Mouse (Mus musculus): Measurements from ENCODE around the gene Olfr194.
"Not testable (repeated sequence)": the region's sequence is repeated elsewhere in the genome, so short reads cannot be mapped to it uniquely, and the experiment has no call there.

Gene Olfr194

DNA sequence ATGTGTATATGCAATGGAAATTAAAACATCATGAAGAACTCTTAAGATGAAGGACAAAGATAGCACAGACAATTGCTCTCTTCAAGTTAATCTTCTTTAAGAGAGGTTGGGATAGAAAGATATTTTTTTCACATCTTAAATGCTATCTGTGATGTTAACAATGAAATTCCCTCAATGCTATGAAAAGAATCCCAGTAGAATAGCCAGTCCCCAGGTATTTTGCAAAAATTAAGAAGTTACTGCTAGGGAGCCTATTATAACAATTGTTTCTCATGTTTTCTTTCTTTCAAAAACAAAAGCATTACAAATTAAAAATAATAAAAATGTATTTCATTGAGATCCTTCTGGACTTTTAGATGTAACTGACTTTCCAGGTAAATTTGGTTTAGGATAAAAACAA, at the start of gene Olfr194:
Gene Olfr194, minus strand, starts transcription at position 101 of the 400 bp plus-strand sequence.
- DNase-seq (ENCODE audit: low read depth): no peak

DNA sequence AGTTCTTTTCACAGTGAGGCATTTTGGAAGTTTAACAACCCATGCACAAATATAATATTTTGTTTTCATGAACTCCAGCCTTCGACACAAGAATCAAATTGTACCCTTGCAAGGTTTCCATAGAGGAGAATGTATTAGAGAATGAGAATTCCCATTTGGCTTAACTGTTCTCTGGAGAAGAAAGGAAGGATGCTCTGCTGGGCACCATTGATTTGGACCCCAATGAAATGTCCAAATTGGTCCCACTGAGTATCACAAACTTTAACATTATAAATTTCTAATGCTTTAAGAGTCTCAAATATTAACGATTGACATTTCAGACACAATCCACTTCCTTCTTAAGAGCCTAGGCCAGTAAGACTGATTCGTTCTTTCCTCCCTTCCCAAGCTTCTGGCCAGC, 49.5 kb upstream of the Olfr194 start, which contains the start of gene Olfr196:
Gene Olfr196, minus strand, starts transcription at position 101 of the 400 bp plus-strand sequence.
- DNase-seq (ENCODE audit: low read depth): no peak

DNA sequence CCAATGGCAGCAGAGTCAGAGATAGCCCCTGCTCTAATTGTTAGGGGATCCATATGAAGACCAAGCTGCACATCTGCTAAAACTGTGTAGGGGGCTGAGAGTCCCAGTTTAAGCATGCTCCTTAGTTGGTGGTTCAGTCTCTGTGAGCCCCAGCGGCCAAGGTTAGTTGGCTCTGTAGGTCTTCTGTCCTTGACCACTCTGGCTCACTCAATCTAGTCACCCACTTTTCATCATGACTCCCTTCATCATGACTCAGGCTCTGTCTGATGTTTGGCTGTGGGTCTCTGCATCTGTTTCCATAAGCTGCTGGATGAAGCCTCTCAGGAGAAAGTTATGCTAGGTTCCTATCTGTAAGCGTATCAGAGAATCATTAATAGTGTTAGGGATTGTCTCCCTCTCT, 31.1 kb upstream of the Olfr194 start:
- DNase-seq (ENCODE audit: low read depth): no peak

DNA sequence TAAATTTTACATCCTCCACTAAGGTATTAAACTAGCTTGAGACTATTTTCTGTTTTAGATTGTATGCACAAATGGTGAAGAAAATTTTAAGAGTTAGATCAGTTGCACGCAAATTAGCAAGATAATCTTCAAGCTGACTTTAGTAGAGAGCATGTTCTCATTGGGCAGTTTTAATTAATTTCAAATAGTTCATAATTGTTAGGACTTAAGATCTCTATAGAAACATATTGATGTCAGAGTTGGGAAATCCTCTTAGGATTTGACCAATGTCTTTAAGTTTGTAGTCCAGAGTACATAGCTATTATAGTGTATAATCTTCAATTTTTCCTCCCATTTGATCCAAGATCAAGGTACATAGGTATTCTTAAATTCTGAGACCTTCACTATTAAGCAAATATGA, 25.9 kb upstream of the Olfr194 start, which contains the start of gene Olfr195:
Gene Olfr195, plus strand, starts transcription at position 301 of the 400 bp plus-strand sequence.
- no peak for DNase-seq (ENCODE audit: low read depth)

DNA sequence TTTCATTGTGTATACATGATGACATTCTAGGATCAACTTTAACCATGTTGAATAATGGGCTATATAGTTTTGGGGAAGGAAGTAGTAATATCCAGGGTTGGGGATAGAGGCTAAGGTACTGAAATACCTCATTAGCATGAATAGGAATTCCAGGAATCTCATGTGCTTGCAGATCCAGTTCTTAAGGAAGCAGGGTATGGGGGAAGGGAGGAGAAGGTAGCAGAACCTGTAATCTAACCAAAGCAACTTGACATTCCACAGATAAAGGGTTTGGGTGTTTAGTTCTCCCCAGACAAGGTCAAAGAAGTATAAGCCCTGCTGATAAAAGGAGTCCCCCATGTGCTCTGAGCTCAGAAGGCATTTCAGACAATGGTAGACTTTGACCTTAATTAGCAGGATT, 20.2 kb upstream of the Olfr194 start:
- DNase-seq (ENCODE audit: low read depth): no peak

DNA sequence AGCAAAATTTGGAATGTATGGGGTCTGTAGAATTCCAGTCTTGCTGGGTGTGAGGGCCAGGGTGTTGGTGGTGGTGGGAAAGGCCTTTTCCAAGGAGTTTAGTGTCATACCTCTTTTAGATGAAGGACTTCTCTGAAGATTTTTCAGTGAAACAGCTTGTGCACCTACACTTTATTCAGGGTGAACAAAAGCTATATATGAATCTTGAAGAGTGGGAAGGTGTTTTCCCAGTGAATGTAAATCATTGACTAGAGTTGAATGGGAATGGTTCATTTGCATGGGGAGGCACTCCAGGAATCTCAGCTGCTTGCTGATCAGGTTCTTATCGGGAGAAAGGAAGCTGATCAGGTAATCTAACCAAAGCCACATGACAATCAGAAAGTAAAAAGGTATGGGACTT, 9.9 kb upstream of the Olfr194 start:
- no peak for DNase-seq (ENCODE audit: low read depth)

DNA sequence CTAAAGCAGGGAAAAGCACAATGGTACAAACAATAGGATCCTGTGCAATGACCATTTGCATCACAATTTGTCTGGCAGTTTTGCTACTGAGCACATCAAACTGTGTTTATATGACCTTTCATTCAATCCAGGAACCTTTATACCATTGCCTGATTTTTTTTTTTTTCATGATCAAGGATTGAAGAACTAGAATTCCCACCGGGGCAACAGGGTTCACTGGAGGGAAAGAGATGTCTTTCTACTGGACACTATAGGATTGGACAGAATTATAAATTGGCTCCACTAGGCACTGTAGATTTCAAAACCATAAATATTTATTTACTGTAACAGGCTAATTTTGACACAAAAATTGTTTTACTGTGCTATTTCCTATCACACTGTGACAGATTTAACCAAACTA, 9.1 kb downstream of the Olfr194 start, which contains the start of gene Olfr193:
Gene Olfr193, minus strand, starts transcription at position 101 of the 400 bp plus-strand sequence.
- no peak for DNase-seq (ENCODE audit: low read depth)

DNA sequence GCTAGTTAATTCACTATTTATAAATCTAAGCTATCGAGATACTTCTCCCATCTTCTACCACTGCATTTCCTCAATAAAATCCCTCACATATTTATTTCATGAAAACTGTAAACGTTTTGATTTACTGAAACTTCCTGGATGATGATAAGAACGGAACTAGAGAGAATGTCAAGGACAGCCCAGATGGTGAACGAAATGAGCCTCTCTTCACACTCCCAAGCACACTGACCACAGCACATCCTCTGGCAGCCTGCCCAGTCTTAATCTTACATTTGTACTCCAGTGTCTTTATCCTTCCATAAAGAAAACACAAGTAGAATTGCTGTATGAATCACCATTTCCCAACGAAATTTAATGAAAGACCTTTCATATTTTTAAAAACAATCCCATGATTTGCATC, 12.3 kb downstream of the Olfr194 start:
- DNase-seq (ENCODE audit: low read depth): not testable (repeated sequence)

DNA sequence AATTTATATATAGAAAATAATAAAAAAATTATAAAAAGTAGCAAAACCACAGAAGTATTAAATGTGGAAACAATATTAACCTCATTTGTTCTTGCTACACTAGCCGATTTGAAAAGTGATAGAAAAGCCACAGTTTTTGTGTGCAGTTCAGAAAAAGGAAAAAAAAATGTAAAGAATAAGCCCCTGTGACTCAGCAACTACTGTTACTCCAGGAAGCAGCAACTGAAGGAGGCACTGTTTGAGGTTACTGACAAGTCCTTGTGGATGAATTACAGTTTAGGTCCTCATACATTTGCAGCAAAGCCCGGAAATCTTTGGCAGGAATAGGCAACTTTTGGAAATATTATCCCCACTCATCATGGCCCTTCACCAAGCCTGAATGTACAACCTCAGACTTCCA, 15.6 kb downstream of the Olfr194 start:
- DNase-seq (ENCODE audit: low read depth): no peak

DNA sequence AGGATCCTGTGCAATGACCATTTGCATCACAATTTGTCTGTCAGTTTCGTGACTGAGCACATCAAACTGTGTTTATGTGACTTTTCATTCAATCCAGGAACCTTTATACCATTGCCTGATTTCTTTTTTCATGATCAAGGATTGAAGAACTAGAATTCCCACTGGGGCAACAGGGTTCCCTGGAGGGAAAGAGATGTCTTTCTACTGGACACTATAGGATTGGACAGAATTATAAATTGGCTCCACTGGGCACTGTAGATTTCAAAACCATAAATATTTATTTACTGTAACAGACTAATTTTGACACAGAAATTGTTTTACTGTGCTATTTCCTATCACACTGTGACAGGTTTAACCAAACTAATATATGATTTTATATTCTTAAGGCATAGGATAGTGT, 31.1 kb downstream of the Olfr194 start, which contains the start of gene Olfr191:
Gene Olfr191, minus strand, starts transcription at position 101 of the 400 bp plus-strand sequence.
- DNase-seq (ENCODE audit: low read depth): not testable (repeated sequence)

DNA sequence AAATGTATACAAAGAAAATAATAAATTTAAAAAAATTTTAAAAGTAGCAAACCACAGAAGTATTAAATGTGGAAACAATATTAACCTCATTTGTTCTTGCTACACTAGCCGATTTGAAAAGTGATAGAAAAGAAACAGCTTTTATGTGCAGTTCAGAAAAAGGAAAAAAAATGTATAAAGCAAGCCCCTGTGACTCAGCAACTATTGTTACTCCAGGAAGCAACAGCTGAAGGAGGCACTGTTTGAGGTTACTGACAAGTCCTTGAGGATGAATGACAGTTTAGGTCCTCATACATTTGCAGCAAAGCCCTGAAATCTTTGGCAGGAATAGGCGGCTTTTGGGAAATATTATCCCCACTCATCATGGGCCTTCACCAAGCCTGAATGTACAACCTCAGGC, 39.8 kb downstream of the Olfr194 start:
- not testable (repeated sequence) for DNase-seq (ENCODE audit: low read depth)

DNA sequence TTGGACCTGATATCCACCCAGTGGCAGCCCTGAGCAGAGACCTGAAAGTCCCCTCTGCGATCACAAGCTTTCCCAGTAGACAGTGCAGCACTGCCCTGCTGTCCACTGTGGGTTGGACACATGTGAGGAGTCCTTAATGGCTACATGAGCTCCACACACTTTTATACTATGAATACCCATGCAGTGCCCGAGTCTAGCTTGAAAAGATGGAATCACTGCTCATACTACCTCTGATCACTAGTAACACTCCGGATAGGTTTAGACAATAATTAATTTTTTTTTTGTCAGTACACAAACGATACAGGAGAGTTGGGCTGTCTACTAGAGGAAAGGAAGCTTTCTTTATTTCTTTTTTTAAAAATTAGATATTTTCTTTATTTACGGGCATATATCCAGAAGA, 43.0 kb downstream of the Olfr194 start, which contains the start of gene Olfr190:
Gene Olfr190, minus strand, starts transcription at position 101 of the 400 bp plus-strand sequence.
- DNase-seq (ENCODE audit: low read depth): no peak

DNA sequence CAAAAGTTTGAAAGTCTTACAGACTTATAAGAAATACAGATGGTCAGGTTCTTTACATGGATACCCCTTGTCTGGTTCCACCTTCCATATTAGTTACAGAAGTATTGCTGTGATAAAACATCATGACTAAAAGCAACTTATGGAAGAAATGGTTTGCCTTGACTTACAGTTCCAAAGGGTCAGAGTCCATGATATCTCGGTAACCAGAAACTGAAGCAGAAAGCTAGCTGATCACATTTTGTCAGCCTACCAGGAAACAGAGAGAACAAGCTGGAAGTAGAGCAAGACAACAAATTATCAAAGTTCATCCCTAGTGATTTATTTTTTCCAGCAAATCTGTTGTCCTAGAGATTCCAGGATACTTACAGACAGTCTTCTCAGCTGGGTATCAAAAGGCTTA, 47.3 kb downstream of the Olfr194 start:
- no peak for DNase-seq (ENCODE audit: low read depth)

DNA sequence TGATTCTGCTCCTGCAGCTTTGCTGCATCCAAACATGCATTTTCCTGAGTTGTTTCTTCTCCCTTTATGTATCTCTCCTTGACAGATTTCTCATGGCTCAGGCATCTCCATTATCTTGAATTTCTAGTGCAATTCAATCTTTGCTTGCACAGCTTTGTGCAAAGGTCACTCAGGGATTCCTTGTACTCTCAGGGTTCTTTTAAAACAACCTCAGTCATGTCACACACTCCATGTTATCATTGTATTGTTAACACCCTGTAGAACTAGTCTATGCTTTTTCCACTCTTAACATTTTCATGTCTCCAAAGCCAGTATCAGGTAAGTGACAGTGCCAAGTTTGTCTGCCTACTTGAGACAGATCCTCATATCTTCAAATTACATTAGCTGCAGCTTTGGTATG, 49.1 kb downstream of the Olfr194 start:
- DNase-seq (ENCODE audit: low read depth): no peak
